Mouse (Mus musculus): ENCODE measurements around the gene Tinagl1. TPM values are rescaled to one million over a fixed set of nuclear protein-coding genes. Genes with fewer than 3 reads are reported as not detected.

Gene Tinagl1
- 131 and 156 TPM in 2 replicates for total RNA-seq (2021)
- long read RNA-seq, experiment 1, transcript Tinagl1-203 (12 exons, 1,952 nt): major isoform, 206 of 313 reads
- long read RNA-seq, experiment 1, partial matches to known transcripts: 53 of 313 reads
- long read RNA-seq, experiment 1, other reads (novel, unspliced or antisense): 52 of 313 reads
- long read RNA-seq, experiment 2, transcript Tinagl1-203 (12 exons, 1,952 nt): major isoform, 139 of 242 reads
- long read RNA-seq, experiment 2, transcript Tinagl1-206 (2 exons, 911 nt): minor isoform, 5 of 242 reads
- long read RNA-seq, experiment 2, partial matches to known transcripts: 45 of 242 reads
- long read RNA-seq, experiment 2, other reads (novel, unspliced or antisense): 52 of 242 reads

GRCm38 (mm10) chr4:130175072-130175711 lies at the start of gene Tinagl1:
Gene Tinagl1, minus strand, starts transcription at chr4:130175122.
- DNase-seq: peak; percentile 72

- no peak for DNase-seq
These were observed 49.1 kb upstream of the Tinagl1 start for GRCm38 (mm10) chr4:130224071-130224470.

GRCm38 (mm10) chr4:130222179-130222578 lies 47.3 kb upstream of the Tinagl1 start, which contains the start of gene Gm853:
Gene Gm853, minus strand, starts transcription at chr4:130222401.
- no peak for DNase-seq

GRCm38 (mm10) chr4:130220176-130220575 lies 45.3 kb upstream of the Tinagl1 start:
- no peak for DNase-seq

DNA sequence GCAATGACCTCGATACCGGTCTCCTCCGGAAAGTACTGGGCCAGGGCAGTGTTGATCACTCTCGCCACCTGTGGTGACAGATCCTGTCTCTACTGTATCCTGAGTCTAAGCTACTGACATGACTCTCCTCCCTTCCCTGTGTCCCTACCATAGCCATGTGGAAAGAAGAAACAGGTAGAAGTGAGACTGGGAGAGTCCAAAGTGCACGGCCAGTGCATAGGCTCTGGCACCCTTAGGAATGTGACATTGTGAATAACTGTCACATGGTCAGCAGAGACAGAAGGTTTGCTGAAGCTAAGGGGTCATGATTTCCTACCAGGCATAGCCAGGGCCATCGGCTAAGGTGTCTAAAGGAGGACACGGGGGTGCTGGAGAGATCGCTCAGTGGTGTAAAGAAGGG lies 40.5 kb upstream of the Tinagl1 start:
- no peak for DNase-seq

- DNase-seq: no peak
These were observed 38.9 kb upstream of the Tinagl1 start for GRCm38 (mm10) chr4:130213857-130214256.

- DNase-seq: no peak
These were observed 38.3 kb upstream of the Tinagl1 start for GRCm38 (mm10) chr4:130213197-130213596.

GRCm38 (mm10) chr4:130212421-130212820 lies 37.5 kb upstream of the Tinagl1 start:
- no peak for DNase-seq

GRCm38 (mm10) chr4:130211870-130212269 lies 36.9 kb upstream of the Tinagl1 start:
- no peak for DNase-seq

DNA sequence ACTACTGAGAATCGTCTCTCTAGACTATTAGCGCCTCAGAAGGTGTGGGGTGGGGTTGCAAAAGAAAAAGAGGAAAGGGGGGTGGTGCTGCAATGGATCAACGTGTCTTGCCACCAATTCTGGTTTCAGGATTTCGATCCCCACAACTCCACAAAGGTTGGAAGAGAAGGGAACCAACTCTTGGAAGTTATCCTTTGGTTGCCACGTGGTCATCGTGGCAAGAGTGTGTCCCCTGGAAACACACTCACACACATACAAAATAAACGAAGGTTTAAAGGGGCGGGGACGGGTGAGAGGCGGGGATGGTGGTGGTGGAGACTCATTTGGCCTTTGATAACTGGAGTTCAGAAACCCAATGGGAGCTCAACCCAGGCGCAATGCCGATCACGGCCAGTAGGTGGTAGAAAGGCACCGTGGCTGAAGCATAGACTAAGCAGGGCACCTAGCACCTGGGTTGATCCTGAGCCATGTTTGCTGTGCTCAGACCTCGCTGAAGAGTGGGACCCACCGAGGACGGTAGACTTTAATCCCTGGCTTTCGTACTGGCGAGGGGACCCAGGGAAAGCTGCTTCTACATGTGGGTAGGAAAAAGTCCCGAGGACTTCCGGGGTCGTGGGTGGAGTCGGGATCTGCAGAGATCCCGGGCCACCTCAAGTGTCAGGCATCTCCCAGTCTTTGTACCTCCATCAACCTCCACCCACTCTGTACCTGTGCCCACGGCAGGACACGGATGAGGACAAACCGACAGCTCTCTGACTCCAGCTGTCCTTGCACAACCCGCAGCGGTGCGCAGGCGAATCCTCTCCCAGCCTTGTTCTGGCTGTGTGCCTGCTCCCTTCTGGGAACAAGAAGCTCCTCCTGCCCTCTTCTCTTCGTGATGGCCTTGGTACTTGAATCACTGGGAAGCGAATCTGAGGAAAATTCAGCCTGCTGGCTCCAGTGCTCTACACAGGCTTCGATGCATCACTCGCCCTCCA lies 24.1 kb upstream of the Tinagl1 start:
- DNase-seq: peak; percentile 95

- no peak for DNase-seq
These were observed 21.6 kb upstream of the Tinagl1 start for GRCm38 (mm10) chr4:130196542-130196941.

DNA sequence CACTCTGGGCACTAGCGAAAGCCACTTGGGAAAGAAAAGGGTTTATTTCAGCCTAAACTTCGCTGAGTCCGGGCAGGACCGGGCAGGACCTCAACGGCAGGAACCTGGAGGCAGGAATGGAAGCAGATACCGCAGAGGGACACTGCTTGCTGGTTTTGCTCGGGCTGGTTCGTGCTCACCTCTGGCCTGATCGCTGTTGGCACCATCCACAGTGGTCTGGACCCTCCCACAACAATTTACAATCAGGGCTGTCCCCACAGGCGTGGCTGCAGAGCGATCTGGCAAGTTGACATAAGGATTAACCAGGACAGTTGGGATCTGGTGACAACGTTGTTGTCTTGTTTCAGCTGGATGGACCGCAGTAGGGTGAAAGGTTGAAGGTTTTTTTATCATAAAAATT lies 21.0 kb upstream of the Tinagl1 start:
- no peak for DNase-seq

DNA sequence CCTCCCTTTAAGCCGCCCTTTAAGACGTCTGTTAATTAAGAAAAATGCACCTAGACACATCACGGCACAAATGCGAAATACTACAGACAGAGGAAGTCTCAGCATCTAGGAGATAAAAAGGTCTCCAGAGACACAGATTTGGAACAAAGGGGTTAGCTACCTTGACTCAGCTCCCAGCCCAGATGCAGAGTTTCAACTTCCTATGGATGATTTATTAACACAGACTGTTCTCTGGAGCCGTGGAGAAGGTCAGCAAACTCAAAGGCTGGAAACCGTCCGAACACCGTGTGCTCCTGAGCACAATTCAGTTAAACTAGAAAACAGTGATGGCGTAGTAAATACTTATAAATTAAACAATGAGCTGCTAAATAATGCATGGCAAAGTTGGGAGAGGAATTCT lies 17.3 kb upstream of the Tinagl1 start:
- peak; percentile 47 for DNase-seq

- DNase-seq: no peak
These were observed 14.7 kb upstream of the Tinagl1 start for GRCm38 (mm10) chr4:130189606-130190005.

DNA sequence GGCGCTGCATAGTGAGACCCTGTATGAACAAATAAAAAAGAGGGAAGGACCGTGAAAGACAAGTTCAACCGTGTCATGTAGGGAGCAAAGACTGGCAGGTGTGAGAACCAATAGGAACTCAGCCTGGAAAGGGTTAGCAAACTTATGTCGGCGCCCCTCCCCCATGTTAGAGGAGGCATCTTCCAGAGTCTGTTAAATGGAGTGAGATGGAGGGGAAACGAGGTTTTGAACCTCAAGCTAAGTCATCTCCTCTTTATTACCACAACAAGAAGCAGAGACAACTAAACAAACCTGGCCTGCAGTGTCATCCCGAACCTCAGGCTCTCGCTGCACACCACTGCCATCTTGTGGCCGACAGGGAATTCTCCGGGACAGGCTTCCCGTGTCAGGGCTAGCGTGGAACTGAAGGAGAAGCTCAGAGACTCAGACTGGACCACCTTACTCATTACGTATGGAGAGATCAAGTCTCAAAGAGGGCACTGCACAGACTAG lies 13.9 kb upstream of the Tinagl1 start:
- DNase-seq: peak; percentile 94

DNA sequence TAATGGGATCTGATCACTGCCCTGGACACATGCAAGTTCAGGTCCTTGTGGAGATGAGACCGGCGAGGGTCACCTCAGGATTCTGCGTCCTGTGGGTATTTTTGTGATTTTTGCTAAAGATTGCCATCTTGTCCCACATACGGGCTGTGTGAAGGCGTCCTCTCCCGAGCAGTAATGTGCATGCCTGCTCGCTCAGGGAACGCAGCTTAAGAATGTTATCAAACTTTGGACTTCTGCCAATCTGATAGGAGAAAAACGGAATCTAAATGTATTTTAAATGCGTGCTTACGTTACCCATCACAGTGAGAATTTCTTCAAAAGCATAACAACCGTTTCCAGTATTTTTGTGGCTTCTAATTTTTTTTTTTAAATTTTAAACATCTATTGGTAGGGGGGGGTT lies 12.0 kb upstream of the Tinagl1 start:
- no peak for DNase-seq

GRCm38 (mm10) chr4:130186450-130186849 lies 11.5 kb upstream of the Tinagl1 start:
- DNase-seq: no peak

DNA sequence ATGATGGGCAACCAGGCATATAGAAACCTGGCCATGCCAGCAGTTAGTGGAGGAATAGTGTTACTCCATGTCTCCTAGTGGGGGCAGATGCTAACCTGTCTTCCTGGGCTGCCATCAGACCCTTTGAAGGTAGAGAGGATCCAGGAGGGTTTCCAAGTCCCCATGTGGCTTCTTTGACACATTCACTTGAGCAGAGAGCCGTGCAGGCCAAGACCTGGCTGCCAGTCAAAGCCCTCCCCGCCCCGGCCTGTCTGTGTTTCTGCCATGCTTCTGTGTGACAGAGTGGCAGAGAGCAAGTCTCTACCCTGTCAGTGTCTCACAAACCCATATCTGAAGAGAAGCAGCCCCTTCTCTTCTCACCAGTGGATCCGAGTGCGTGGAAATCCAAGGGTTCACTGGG lies 9.0 kb upstream of the Tinagl1 start:
- no peak for DNase-seq

DNA sequence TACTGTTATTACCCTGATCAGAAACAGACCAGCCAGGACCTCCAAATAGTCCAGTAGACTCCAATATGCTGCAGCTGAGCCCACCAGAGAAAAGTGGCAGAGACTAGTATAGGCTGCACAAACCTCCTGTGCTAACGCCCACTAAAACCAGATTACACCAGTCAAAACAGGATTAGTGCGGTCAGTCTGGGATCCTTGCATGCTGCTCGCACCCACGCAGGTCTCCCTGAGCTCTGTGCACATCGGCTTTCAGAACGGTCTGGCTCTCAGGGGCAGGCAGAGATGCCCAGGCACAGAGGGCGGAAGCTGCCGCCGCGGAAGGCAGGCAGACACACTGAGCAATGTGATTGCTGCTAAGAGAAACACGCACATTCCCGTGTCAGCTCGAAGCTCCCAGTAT lies 8.1 kb upstream of the Tinagl1 start:
- no peak for DNase-seq

DNA sequence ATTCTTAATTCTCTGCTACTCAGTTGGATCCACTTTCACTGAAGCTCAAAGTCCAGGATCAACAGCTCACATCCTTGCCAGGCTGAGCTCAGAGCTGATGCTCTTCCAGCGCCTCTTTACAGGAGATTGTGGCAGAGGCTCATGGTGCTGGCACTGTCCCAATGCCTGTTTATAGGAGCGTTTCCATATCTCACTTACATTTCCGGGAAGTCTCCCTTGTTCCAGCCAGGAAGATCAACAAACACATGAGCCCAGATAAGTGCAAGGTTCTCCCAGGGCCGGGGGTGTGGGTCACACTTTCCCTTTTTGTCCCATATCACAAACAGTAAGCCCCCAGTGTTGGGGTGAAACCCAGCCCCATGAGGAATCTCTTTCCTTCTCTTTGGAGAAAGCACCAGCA lies 7.0 kb upstream of the Tinagl1 start:
- peak; percentile 60 for DNase-seq

DNA sequence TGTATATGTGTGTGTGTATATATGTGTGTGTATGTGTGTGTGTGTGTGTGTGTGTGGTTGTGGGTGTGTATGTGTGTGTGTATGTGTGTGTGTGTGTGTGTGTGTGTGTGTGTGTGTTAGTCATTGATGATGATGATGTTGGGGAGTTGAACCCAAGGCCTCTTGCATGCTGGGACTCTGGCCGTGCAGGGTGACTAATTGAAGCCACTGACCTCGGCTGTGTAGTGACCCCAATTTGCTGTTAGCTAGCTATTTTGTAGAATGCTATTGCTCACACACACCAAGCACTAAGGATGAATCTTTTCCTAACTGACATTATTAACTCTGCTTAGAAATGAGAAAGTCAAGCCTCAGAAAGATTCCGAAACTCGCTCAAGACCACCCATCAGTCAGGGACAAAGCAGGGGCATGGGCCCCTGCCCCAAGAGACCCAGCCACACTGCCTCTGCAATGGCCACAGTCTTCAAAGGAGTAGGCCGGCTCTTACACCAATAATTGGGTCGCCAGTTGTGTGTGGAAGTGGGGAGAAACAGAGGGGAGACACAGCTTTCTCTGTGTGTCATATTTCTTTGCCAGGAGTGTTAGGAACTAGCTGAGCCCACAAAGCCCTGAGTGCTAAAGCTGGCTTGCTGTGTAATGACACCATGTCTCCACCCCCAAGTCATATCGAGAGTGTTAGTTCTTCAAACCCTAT lies 6.1 kb upstream of the Tinagl1 start:
- peak; percentile 45 for DNase-seq

DNA sequence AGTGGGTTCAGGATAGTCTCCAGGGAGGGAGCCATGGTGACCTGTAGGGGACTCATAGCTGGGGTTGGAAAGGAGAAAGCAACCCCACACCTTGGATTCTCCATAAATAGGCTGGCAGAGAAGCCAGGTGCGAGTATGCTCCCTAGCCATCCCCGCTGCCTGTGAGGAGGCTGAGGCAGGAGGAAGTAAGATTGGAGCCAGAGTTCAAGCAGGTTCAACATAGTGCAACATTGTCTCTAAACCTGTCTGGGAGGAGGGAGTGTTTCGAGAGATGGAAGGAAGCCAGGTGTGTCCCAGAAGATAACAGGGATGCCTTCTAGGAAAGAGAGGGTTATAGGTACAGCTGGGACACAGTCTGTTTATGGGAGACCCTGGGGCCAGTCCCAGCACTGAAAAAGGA lies 5.0 kb upstream of the Tinagl1 start:
- no peak for DNase-seq

Data from adrenal gland, postnatal 14 days (tissue).